Mouse (Mus musculus) liver, postnatal 0 days (tissue): ENCODE results near the gene Ndufaf2. TPM values are rescaled to one million over a fixed set of nuclear protein-coding genes. Genes with fewer than 3 reads are reported as not detected.

Experiments used
- ATAC-seq: fragments of 200-750 bp; cut with Nextera tagmentation; 2 replicates; pipeline ENCODE4 v1.8.0; 2017; ENCODE audit warnings: mild to moderate bottlenecking, moderate library complexity
- DNase-seq: peaks from one replicate; pipeline ENCODE4 v3.0.0-alpha.2; 2016
- H3K27ac ChIP-seq: fragments of 300-500 bp; sonication (generic); 2 replicates; pipeline ENCODE4 v1.5.1; 2014; ENCODE audit warnings: antibody characterized with exemption, moderate library complexity, mild to moderate bottlenecking, low read depth
- H3K27me3 ChIP-seq: fragments of 300-500 bp; sonication (generic); 2 replicates; pipeline ENCODE4 v1.6.1; 2014; ENCODE audit warnings: low read length, control low read depth, mixed read lengths; ENCODE audit not compliant: insufficient read depth
- H3K36me3 ChIP-seq: fragments of 300-500 bp; sonication (generic); replicated peaks from 2 replicates; pipeline ENCODE4 v1.6.1; 2014; ENCODE audit warnings: mild to moderate bottlenecking, control low read depth, low read length, moderate library complexity, mixed read lengths; ENCODE audit not compliant: insufficient read depth
- H3K4me1 ChIP-seq: fragments of 300-500 bp; sonication (generic); 2 replicates; pipeline ENCODE4 v1.6.1; 2014; ENCODE audit warnings: antibody characterized with exemption, mild to moderate bottlenecking, control low read depth; ENCODE audit not compliant: insufficient read depth
- H3K4me2 ChIP-seq: fragments of 300-500 bp; sonication (generic); 2 replicates; pipeline ENCODE4 v1.6.1; 2014; ENCODE audit warnings: low read depth, mild to moderate bottlenecking, low read length, moderate library complexity, mixed read lengths
- H3K4me3 ChIP-seq: fragments of 300-500 bp; sonication (generic); 2 replicates; pipeline ENCODE4 v1.5.1; 2014; ENCODE audit warnings: low read depth, low read length
- H3K9ac ChIP-seq: fragments of 300-500 bp; sonication (generic); replicated peaks from 2 replicates; pipeline ENCODE4 v1.6.1; 2014; ENCODE audit warnings: mild to moderate bottlenecking, moderate library complexity
- H3K9me3 ChIP-seq: fragments of 300-500 bp; sonication (generic); 2 replicates; pipeline ENCODE4 v1.6.1; 2016; ENCODE audit warnings: mild to moderate bottlenecking, control low read depth, low read length, mixed read lengths
- CTCF ChIP-seq: sonication (generic); IDR thresholded peaks from 2 replicates; pipeline ENCODE4 v1.5.1; 2016; ENCODE audit warnings: antibody characterized with exemption, low read depth
- EP300 ChIP-seq: IDR thresholded peaks from 2 replicates; pipeline ENCODE4 v1.6.1; 2016; ENCODE audit warnings: antibody characterized with exemption, low read depth, mild to moderate bottlenecking
- WGBS: fragments of 180-500 bp; shearing (Covaris S2); extraction: QIAGEN DNeasy Blood & Tissue Kit; methylation state at CpG from one replicate; pipeline ENCODE4 v1.1.7; 2014; ENCODE audit not compliant: insufficient replicate concordance; 5-methylcytosine and 5-hydroxymethylcytosine counted together
- polyA plus RNA-seq: library from polyadenylated mRNA; unstranded; fragments of >200 nt; fragmentation: Nextera tagmentation; extraction: Ambion mirVana; gene quantifications from 2 replicates; pipeline ENCODE4 v1.2.1, GENCODE M21; 2015

Gene Ndufaf2
- polyA plus RNA-seq, 1 experiment from 2014 or later: 39.5 TPM

- no peaks in the 10 kb centered on the region for H3K9me3 ChIP-seq
- no peaks in the 10 kb centered on the region for H3K36me3 ChIP-seq
- H3K9ac ChIP-seq: no peak overlapping the region
- H3K4me2 ChIP-seq: no peak overlapping the region
- TF ChIP-seq CTCF (no peak), EP300 (no peak)
- peak overlapping the region; percentile 39; the same call in 1 of the 2 replicates for H3K27ac ChIP-seq
- DNase-seq: no peak
- H3K4me1 ChIP-seq: peaks cover 14% of the 10 kb centered on the region
- 30% methylated on average over 9 of the region's 9 CpGs for WGBS
- ATAC-seq: no peak
- H3K4me3 ChIP-seq: no peak overlapping the region
- no peaks in the 10 kb centered on the region for H3K27me3 ChIP-seq
Observed at GRCm38 (mm10) chr13:107954100-107954444, 204.4 kb downstream of the Ndufaf2 start.

Other genes with a start within 250 kb of the Ndufaf2 start
- 18.0 and 19.9 TPM in 2 replicates for gene Smim15, start 114.2 kb downstream of the Ndufaf2 start, polyA plus RNA-seq
- gene Ercc8, start 108 bp upstream of the Ndufaf2 start, polyA plus RNA-seq: 3.9 and 4.9 TPM in 2 replicates
- 3.6 and 3.7 TPM in 2 replicates for gene Elovl7, start 55.8 kb upstream of the Ndufaf2 start, polyA plus RNA-seq
- gene Depdc1b, start 157.7 kb upstream of the Ndufaf2 start, polyA plus RNA-seq: 5.4 and 6.5 TPM in 2 replicates